Mouse (Mus musculus) left cerebral cortex, adult 9 months (tissue): ENCODE results near the gene Rtp1.

Experiments used
- DNase-seq, 2 experiments: peaks; one replicate each; pipeline ENCODE4 v3.0.0; 2022; ENCODE audit warnings: low spot score in 2 of 2

Rtp1 gene

GRCm38 (mm10) chr16:23428647-23429319 is at the start of gene Rtp1:
Gene Rtp1 (plus strand): TSS chr16:23429133.
- no peak for DNase-seq

- DNase-seq, result no peak
These were observed 49.2 kb upstream of the Rtp1 start for GRCm38 (mm10) chr16:23379536-23380230.

GRCm38 (mm10) chr16:23384304-23384703 is 44.6 kb upstream of the Rtp1 start:
- DNase-seq, result no peak

GRCm38 (mm10) chr16:23397931-23398330 is 31.0 kb upstream of the Rtp1 start:
- DNase-seq, result no peak

- DNase-seq, result no peak
These were observed 27.5 kb upstream of the Rtp1 start for GRCm38 (mm10) chr16:23401463-23401862.

GRCm38 (mm10) chr16:23401959-23402358 is 27.0 kb upstream of the Rtp1 start:
- no peak for DNase-seq

- DNase-seq, result peak; percentile 13 to 83
These were observed 25.8 kb upstream of the Rtp1 start for GRCm38 (mm10) chr16:23403008-23403755.

GRCm38 (mm10) chr16:23412930-23413329 is 16.0 kb upstream of the Rtp1 start:
- no peak for DNase-seq

- DNase-seq, result no peak
These were observed 12.7 kb upstream of the Rtp1 start for GRCm38 (mm10) chr16:23416261-23416656.

- DNase-seq, result no peak
These were observed 12.2 kb upstream of the Rtp1 start for GRCm38 (mm10) chr16:23416657-23417293.

GRCm38 (mm10) chr16:23417456-23418240 is 11.3 kb upstream of the Rtp1 start:
- no peak for DNase-seq

- no peak for DNase-seq
These were observed 9.3 kb upstream of the Rtp1 start for GRCm38 (mm10) chr16:23419565-23420085.

GRCm38 (mm10) chr16:23423825-23424224 is 5.1 kb upstream of the Rtp1 start:
- DNase-seq, result no peak

- no peak for DNase-seq
These were observed 1.2 kb upstream of the Rtp1 start for GRCm38 (mm10) chr16:23427701-23428100.

- DNase-seq, result no peak
These were observed 1.1 kb downstream of the Rtp1 start for GRCm38 (mm10) chr16:23429991-23430390.

GRCm38 (mm10) chr16:23437404-23438166 is 8.7 kb downstream of the Rtp1 start:
- DNase-seq, result no peak

GRCm38 (mm10) chr16:23444231-23444630 is 15.3 kb downstream of the Rtp1 start:
- DNase-seq, result no peak

- no peak for DNase-seq
These were observed 21.0 kb downstream of the Rtp1 start for GRCm38 (mm10) chr16:23449946-23450345.

- no peak for DNase-seq
These were observed 21.9 kb downstream of the Rtp1 start for GRCm38 (mm10) chr16:23450816-23451215.

- DNase-seq, result peak in 1 of 2 experiments; percentile 76
These were observed 23.5 kb downstream of the Rtp1 start for GRCm38 (mm10) chr16:23452476-23452875.
